Mouse (Mus musculus) adrenal gland, postnatal 4 days (tissue): ENCODE measurements around the gene Ctsf. TPM values are rescaled to one million over a fixed set of nuclear protein-coding genes. Genes with fewer than 3 reads are reported as not detected.
"Not testable (repeated sequence)": the region's sequence is repeated elsewhere in the genome, so short reads cannot be mapped to it uniquely, and the experiment has no call there.

Experiments
- DNase-seq, 2 experiments: peaks; one replicate each; pipeline ENCODE4 v3.0.0; 2021 to 2022; ENCODE audit warnings: low spot score in 2 of 2, mixed read lengths in 2 of 2
- total RNA-seq, 2 experiments: library from RNA; stranded (reverse); gene quantifications; 2 replicates each; pipeline ENCODE4 v1.2.3; 2021

Ctsf gene
- total RNA-seq, 2 experiments from 2014 or later = 256 to 274 TPM

- DNase-seq = no peak
Measured at GRCm38 (mm10) chr19:4847490-4847889, 7.4 kb upstream of the Ctsf start.

GRCm38 (mm10) chr19:4849800-4850199 is 5.1 kb upstream of the Ctsf start:
- no peak for DNase-seq

- no peak for DNase-seq
Measured at GRCm38 (mm10) chr19:4850281-4850680, 4.6 kb upstream of the Ctsf start.

GRCm38 (mm10) chr19:4855470-4855820 is 515 bp downstream of the Ctsf start:
- DNase-seq = no peak

- DNase-seq = no peak
Measured at GRCm38 (mm10) chr19:4855951-4856350, 1.0 kb downstream of the Ctsf start.

GRCm38 (mm10) chr19:4859081-4859480 is 4.2 kb downstream of the Ctsf start:
- no peak for DNase-seq

- no peak for DNase-seq
Measured at GRCm38 (mm10) chr19:4863048-4863447, 8.1 kb downstream of the Ctsf start.

- no peak for DNase-seq
Measured at GRCm38 (mm10) chr19:4865147-4865546, 10.2 kb downstream of the Ctsf start.

GRCm38 (mm10) chr19:4874613-4875012 is 19.7 kb downstream of the Ctsf start:
- DNase-seq = not testable (repeated sequence)

GRCm38 (mm10) chr19:4876241-4876640 is 21.3 kb downstream of the Ctsf start:
- no peak for DNase-seq

- no peak for DNase-seq
Measured at GRCm38 (mm10) chr19:4876755-4877154, 21.8 kb downstream of the Ctsf start.

GRCm38 (mm10) chr19:4877785-4878184 is 22.9 kb downstream of the Ctsf start, which contains the start of gene Actn3:
TSS of gene Actn3 (minus strand) at chr19:4877909.
- no peak for DNase-seq

GRCm38 (mm10) chr19:4878405-4879323 is 23.7 kb downstream of the Ctsf start, which contains the start of gene Zdhhc24:
TSS of gene Zdhhc24 (plus strand) at chr19:4878668.
- peak; percentile 91 to 92 for DNase-seq

GRCm38 (mm10) chr19:4879324-4879703 is 24.4 kb downstream of the Ctsf start:
- DNase-seq = no peak

GRCm38 (mm10) chr19:4883961-4884360 is 29.0 kb downstream of the Ctsf start:
- DNase-seq = no peak

GRCm38 (mm10) chr19:4889791-4890190 is 34.9 kb downstream of the Ctsf start:
- DNase-seq = no peak

- DNase-seq = no peak
Measured at GRCm38 (mm10) chr19:4891798-4892197, 36.9 kb downstream of the Ctsf start.

- DNase-seq = no peak
Measured at GRCm38 (mm10) chr19:4896780-4897520, 42.0 kb downstream of the Ctsf start.

GRCm38 (mm10) chr19:4898972-4899371 is 44.0 kb downstream of the Ctsf start:
- no peak for DNase-seq

GRCm38 (mm10) chr19:4899888-4900287 is 45.0 kb downstream of the Ctsf start:
- DNase-seq = no peak

GRCm38 (mm10) chr19:4905979-4906794 is 51.3 kb downstream of the Ctsf start, which contains the start of gene Bbs1:
TSS of gene Bbs1 (minus strand) at chr19:4906628.
- DNase-seq = peak; percentile 61 to 64
